Comparison of ENCODE assay signal across 23 mouse cellular contexts in the genomic region with DNA sequence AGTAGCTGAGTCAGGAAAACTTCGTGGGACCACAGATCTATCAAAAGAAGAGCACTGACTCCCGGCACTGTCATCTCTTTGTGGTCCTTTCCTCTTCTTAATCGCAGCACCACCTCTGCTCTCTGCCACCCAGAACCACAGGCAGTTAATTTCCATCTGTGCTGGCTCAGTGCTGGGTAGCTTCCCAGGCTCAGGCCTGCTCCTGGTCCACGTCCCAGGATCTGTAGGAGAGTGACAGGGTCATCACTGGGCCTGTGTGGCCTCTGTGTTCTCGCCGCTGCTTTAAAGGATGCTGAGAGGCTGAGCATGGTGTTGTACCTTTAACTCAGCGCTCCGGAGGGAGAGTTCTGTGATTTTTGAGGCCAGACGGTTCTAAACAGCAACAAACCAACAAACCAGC. TPM values are rescaled to one million over a fixed set of nuclear protein-coding genes. Genes with fewer than 3 reads are reported as not detected.
DNase-seq lines count a peak whose midpoint lies in the region; ATAC-seq lines count a peak whose summit lies in the region.
"Had no signal": no experiment of that assay in that cellular context is flagged by ENCODE, and none has a peak within 500 bp of the region (broad histone marks: within the 10 kb centered on the region; RNA-seq: fewer than 3 reads in every experiment).

No protein-coding gene starts in this region.

- no peak for DNase-seq in cerebellum, adult 9-10 months
- DNase-seq in brain, adult 2 months (ENCODE audit: low read depth, low spot score): peak; percentile 57
- DNase-seq in cerebellum, postnatal 14 days: peak; percentile 58 to 60
- DNase-seq in hindbrain, embryonic 14.5 days (ENCODE audit: low spot score): no peak
- no peak for DNase-seq in right cerebral cortex, postnatal 25 days
- no peak for DNase-seq in left cerebral cortex, postnatal 14 days (ENCODE audit: low spot score in 2 of 2)
- no peak for DNase-seq in forebrain, embryonic 14.5 days (ENCODE audit: low spot score)
- DNase-seq: adrenal gland, adult 8-10 months; gastrocnemius, postnatal 14 days; heart, adult 2 months; heart, postnatal 4 days; lung, adult 18-20 months; right cerebral cortex, postnatal 14 days; thymus, adult 2 months had no signal

- H3K4me2 ChIP-seq in hindbrain, embryonic 14.5 days (replicated peaks): no peak overlapping the region
- no peak overlapping the region for H3K4me2 ChIP-seq in forebrain, embryonic 14.5 days (ENCODE audit: low read length)
- H3K4me2 ChIP-seq: forebrain, embryonic 12.5 days; heart, embryonic 15.5 days; intestine, embryonic 15.5 days; kidney, embryonic 15.5 days; liver, embryonic 11.5 days; neural tube, embryonic 12.5 days had no signal

- no peaks in the 10 kb centered on the region for H3K27me3 ChIP-seq in hindbrain, embryonic 14.5 days (ENCODE audit: control insufficient read depth, insufficient read depth, low read length)
- no peaks in the 10 kb centered on the region for H3K27me3 ChIP-seq in forebrain, embryonic 14.5 days (replicated peaks; ENCODE audit: control insufficient read depth, insufficient read depth, low read length)
- H3K27me3 ChIP-seq: forebrain, embryonic 12.5 days; heart, embryonic 15.5 days; intestine, embryonic 15.5 days; kidney, embryonic 15.5 days; neural tube, embryonic 12.5 days had no signal

- H3K36me3 ChIP-seq in hindbrain, embryonic 14.5 days (replicated peaks; ENCODE audit: control insufficient read depth, insufficient read depth): no peaks in the 10 kb centered on the region
- H3K36me3 ChIP-seq in forebrain, embryonic 14.5 days (ENCODE audit: control insufficient read depth, insufficient read depth, low read length): no peaks in the 10 kb centered on the region
- H3K36me3 ChIP-seq: embryonic facial prominence, embryonic 10.5 days; forebrain, embryonic 12.5 days; heart, embryonic 15.5 days; intestine, embryonic 15.5 days; kidney, embryonic 15.5 days; neural tube, embryonic 12.5 days had no signal

- peak overlapping the region; percentile 4; the same call in 1 of the 2 replicates for H3K27ac ChIP-seq in hindbrain, embryonic 14.5 days
- H3K27ac ChIP-seq in forebrain, embryonic 14.5 days (ENCODE audit: low read depth, low read length): no peak overlapping the region
- H3K27ac ChIP-seq: embryonic facial prominence, embryonic 10.5 days; forebrain, embryonic 12.5 days; heart, adult 2 months; heart, embryonic 15.5 days; intestine, embryonic 15.5 days; kidney, embryonic 15.5 days; neural tube, embryonic 12.5 days had no signal

- ATAC-seq in cerebellum, adult (ENCODE audit: insufficient number of reproducible peaks, low FRiP score, low TSS enrichment): peak; percentile 61; the same call in 1 of the 2 replicates
- ATAC-seq in hindbrain, embryonic 14.5 days (ENCODE audit: low FRiP score): no peak
- no peak for ATAC-seq in forebrain, embryonic 14.5 days
- ATAC-seq: intestine, embryonic 15.5 days had no signal

- H3K4me3 ChIP-seq in hindbrain, embryonic 14.5 days (replicated peaks; ENCODE audit: low read length): no peak overlapping the region
- no peak overlapping the region for H3K4me3 ChIP-seq in forebrain, embryonic 14.5 days (ENCODE audit: low read depth, low read length)
- H3K4me3 ChIP-seq: embryonic facial prominence, embryonic 10.5 days; forebrain, embryonic 12.5 days; heart, adult 2 months; heart, embryonic 15.5 days; intestine, embryonic 15.5 days; kidney, embryonic 15.5 days; megakaryocyte, embryonic 14.5 days; neural tube, embryonic 12.5 days had no signal

- 50% methylated on average over 9 of the region's 9 CpGs for WGBS in hindbrain, embryonic 14.5 days
- 68% methylated on average over 9 of the region's 9 CpGs for WGBS in forebrain, embryonic 14.5 days

- H3K4me1 ChIP-seq in hindbrain, embryonic 14.5 days (replicated peaks; ENCODE audit: control insufficient read depth, insufficient read depth, low read length): peaks cover 13% of the 10 kb centered on the region; the same call in 1 of the 2 replicates
- no peaks in the 10 kb centered on the region; the same call in 1 of the 2 replicates for H3K4me1 ChIP-seq in forebrain, embryonic 14.5 days (ENCODE audit: control insufficient read depth, insufficient read depth, low read length)
- H3K4me1 ChIP-seq: heart, embryonic 15.5 days; intestine, embryonic 15.5 days; kidney, embryonic 15.5 days; megakaryocyte, embryonic 14.5 days had no signal

- H3K9ac ChIP-seq in hindbrain, embryonic 14.5 days: no peak overlapping the region
- no peak overlapping the region for H3K9ac ChIP-seq in forebrain, embryonic 14.5 days (ENCODE audit: low read length)
- H3K9ac ChIP-seq: forebrain, embryonic 12.5 days; heart, embryonic 15.5 days; intestine, embryonic 15.5 days; kidney, embryonic 15.5 days; neural tube, embryonic 12.5 days had no signal

- intact Hi-C loops in left cerebral cortex, postnatal 14 days (cut with DNase I): no loop called here

- H3K9me3 ChIP-seq in hindbrain, embryonic 14.5 days (ENCODE audit: control insufficient read depth, low read length): no peaks in the 10 kb centered on the region
- H3K9me3 ChIP-seq in forebrain, embryonic 14.5 days (replicated peaks; ENCODE audit: control insufficient read depth, low read length): no peaks in the 10 kb centered on the region
- H3K9me3 ChIP-seq: embryonic facial prominence, embryonic 10.5 days; forebrain, embryonic 12.5 days; heart, embryonic 15.5 days; intestine, embryonic 15.5 days; kidney, embryonic 15.5 days; megakaryocyte, embryonic 14.5 days; neural tube, embryonic 12.5 days had no signal

RNA-seq across cellular contexts. Expression of gene Agap1, which starts 11.1 kb away (rescaled TPM):
- polyA plus RNA-seq in hindbrain, embryonic 14.5 days (2014; fragmentation: Nextera tagmentation; extraction: Ambion mirVana): 72.2 and 81.2 TPM in 2 replicates
- total RNA-seq in left cerebral cortex, postnatal 14 days (2021): 100 to 1,000 TPM; 246 to 257 TPM
- 28.6 and 32.3 TPM in 2 replicates for polyA plus RNA-seq in forebrain, embryonic 14.5 days (2014; fragmentation: Nextera tagmentation; extraction: Ambion mirVana)

Comparison
In these comparisons a context has a peak if more than half of its experiments do, and no peak if none do; other contexts are left out.
1. DNase-seq: peak in brain, adult 2 months (single experiment) and cerebellum, postnatal 14 days (2 of 2); none in cerebellum, adult 9-10 months (single experiment), hindbrain, embryonic 14.5 days (single experiment), right cerebral cortex, postnatal 25 days (single experiment), left cerebral cortex, postnatal 14 days (0 of 2) and forebrain, embryonic 14.5 days (single experiment).